Mouse (Mus musculus) gastrocnemius, adult 2 months (tissue): Measurements from ENCODE around the gene Kif18b. TPM values are rescaled to one million over a fixed set of nuclear protein-coding genes. Genes with fewer than 3 reads are reported as not detected.

Source experiments
- DNase-seq: peaks from one replicate; pipeline ENCODE4 v3.0.0; 2022
- H3K27ac ChIP-seq: fragments of 200-600 bp; 2 replicates; pipeline ENCODE4 v1.8.1; 2022; ENCODE audit warnings: mild to moderate bottlenecking
- H3K4me3 ChIP-seq: fragments of 200-600 bp; 2 replicates; pipeline ENCODE4 v1.8.1; 2022; ENCODE audit warnings: mild to moderate bottlenecking, moderate library complexity
- CTCF ChIP-seq: fragments of 200-600 bp; IDR thresholded peaks from 2 replicates; pipeline ENCODE4 v1.8.1; 2022; ENCODE audit warnings: antibody characterized with exemption, mild to moderate bottlenecking, moderate library complexity
- intact Hi-C: fragments of 180-260 bp; cut with DNase I; formaldehyde crosslinking; loops from one replicate; pipeline ENCODE4 v1.15.1; 2025
- total RNA-seq, 2 experiments: library from RNA; stranded (reverse); gene quantifications; 2 replicates each; pipeline ENCODE4 v1.2.3; 2021

The Kif18b gene
- total RNA-seq, 2 experiments from 2014 or later = not detected

GRCm38 (mm10) chr11:102952922-102953321 lies 28.0 kb upstream of the Kif18b start:
- H3K27ac ChIP-seq = no peak overlapping the region
- no peak overlapping the region for H3K4me3 ChIP-seq
- intact Hi-C loops = no loop called here
- no peak for DNase-seq
- no peak for TF ChIP-seq CTCF

- no peak for TF ChIP-seq CTCF
- Histone ChIP-seq H3K27ac (peak overlapping the region; percentile 56), H3K4me3 (peak overlapping the region; percentile 77)
- intact Hi-C loops = loop anchor here (5.0 kb wide), 1 partner anchor 44 kb away; no protein-coding TSS in a partner anchor
- DNase-seq = peak; percentile 45
Measured at GRCm38 (mm10) chr11:102948043-102948961, 23.4 kb upstream of the Kif18b start.

- no peak for DNase-seq
- Histone ChIP-seq H3K4me3 (peak overlapping the region; percentile 62), H3K27ac (no peak overlapping the region)
- TF ChIP-seq CTCF = no peak
- intact Hi-C loops = loop anchor here (5.0 kb wide), 1 partner anchor 45 kb away; no protein-coding TSS in a partner anchor
Measured at GRCm38 (mm10) chr11:102946992-102947343, 22.0 kb upstream of the Kif18b start.

GRCm38 (mm10) chr11:102946265-102946991 lies 21.5 kb upstream of the Kif18b start, which contains the start of gene C1ql1:
TSS of gene C1ql1 (minus strand) at chr11:102946688.
- intact Hi-C loops = loop anchor here (5.0 kb wide), 1 partner anchor 46 kb away; no protein-coding TSS in a partner anchor
- Histone ChIP-seq H3K4me3 (peak within 1 kb of the TSS; percentile 62), H3K27ac (no peak within 1 kb of the TSS)
- TF ChIP-seq CTCF = no peak
- DNase-seq = peak; percentile 92

- no peak for DNase-seq
- no peak for TF ChIP-seq CTCF
- H3K4me3 ChIP-seq = peak overlapping the region; percentile 62
- intact Hi-C loops = loop anchor here (5.0 kb wide), 1 partner anchor 47 kb away; no protein-coding TSS in a partner anchor
- H3K27ac ChIP-seq = no peak overlapping the region
Measured at GRCm38 (mm10) chr11:102945306-102946264, 20.7 kb upstream of the Kif18b start.

DNA sequence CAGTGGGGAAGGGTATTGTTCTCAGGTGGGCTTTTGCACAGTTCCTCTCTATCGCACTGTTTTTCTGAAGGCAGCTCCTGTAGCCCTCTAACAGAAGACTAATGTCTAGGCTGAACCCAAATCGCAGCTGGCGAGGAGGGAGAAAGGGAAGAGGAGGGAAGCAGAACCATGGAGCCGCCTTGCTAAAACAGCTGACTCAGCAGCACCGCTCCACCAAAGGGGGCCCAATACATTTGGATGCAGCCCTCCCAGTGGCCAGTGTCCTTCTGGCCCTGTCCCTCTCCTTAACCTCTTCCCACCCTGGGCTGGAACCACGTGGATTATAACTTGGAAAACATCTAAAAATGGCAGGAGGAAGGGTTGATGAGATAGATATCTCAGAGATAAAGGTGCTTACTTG lies 16.3 kb upstream of the Kif18b start:
- no peak overlapping the region for H3K27ac ChIP-seq
- no peak overlapping the region for H3K4me3 ChIP-seq
- DNase-seq = no peak
- TF ChIP-seq CTCF = no peak
- intact Hi-C loops = no loop called here

- TF ChIP-seq CTCF = no peak
- no peak for DNase-seq
- Histone ChIP-seq H3K27ac (no peak overlapping the region), H3K4me3 (no peak overlapping the region)
- intact Hi-C loops = no loop called here
Measured at GRCm38 (mm10) chr11:102939024-102939675, 14.2 kb upstream of the Kif18b start.

DNA sequence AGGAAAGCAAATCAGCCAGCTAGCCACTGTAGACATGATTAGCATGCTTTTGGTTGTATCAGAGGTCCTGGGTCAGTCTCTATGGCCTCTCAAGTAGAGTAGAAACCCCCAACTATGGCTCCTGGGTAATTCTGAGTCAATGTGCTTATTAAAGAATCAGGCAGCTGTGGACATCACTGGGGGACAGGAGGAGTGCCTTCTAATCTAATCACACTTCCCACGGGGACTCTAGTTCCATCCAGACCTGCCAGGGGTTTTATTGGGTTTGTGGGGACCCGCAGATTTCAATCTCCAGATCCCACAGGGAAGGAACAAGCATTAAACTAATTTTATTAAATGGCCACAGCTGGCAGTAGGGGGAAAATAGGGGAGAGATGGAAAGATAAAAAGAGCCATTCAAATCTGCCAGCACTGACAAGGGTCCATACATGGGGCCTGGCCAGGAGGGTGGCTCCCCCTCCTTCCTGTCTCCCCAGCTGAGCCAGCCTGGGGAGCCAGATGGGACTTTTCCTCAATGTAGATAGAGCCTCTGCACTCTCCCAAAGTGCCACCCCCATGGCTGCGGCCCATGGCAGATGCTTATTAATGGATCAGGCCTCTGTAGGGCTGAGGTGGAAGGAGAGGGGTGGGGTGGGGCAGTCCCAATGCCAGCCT lies 12.7 kb upstream of the Kif18b start:
- intact Hi-C loops = no loop called here
- no peak for DNase-seq
- Histone ChIP-seq H3K27ac (no peak overlapping the region), H3K4me3 (no peak overlapping the region)
- TF ChIP-seq CTCF = no peak

- no peak for TF ChIP-seq CTCF
- H3K4me3 ChIP-seq = no peak overlapping the region
- H3K27ac ChIP-seq = no peak overlapping the region
- intact Hi-C loops = no loop called here
- DNase-seq = no peak
Measured at GRCm38 (mm10) chr11:102936272-102936671, 11.3 kb upstream of the Kif18b start.

- no peak for TF ChIP-seq CTCF
- H3K4me3 ChIP-seq = no peak overlapping the region
- intact Hi-C loops = no loop called here
- DNase-seq = no peak
- H3K27ac ChIP-seq = no peak overlapping the region
Measured at GRCm38 (mm10) chr11:102930672-102931071, 5.7 kb upstream of the Kif18b start.

DNA sequence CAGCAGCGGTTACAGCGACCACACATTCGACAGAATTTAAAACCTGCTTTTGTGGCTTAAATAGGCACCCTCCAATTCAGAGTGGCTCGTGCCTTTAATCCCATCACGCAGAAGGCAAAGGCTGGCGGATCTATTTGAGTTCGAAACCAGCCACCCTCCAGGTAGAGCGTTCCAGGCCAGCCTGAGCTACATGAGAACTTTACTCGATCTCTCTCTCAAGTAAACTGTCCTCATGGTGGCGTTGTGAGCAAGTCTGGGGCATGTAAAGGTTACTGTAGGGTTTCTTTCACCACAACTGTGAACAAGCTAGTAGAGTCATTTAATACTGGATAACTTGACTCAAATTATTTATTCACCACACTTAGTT lies 410 bp upstream of the Kif18b start:
- peak overlapping the region; percentile 85 for H3K4me3 ChIP-seq
- DNase-seq = no peak
- TF ChIP-seq CTCF = peak; percentile 40; the same call in 1 of the 2 replicates
- intact Hi-C loops = no loop called here
- peak overlapping the region; percentile 80 for H3K27ac ChIP-seq
